Mouse (Mus musculus): ENCODE measurements at regions not wholly inside any gene's neighbourhood (a gene's known extent, or its start where the extent isn't known, plus 50 kb on each side); places are given as distances from the start of the nearest gene placed in this dataset.
"Not testable (repeated sequence)": the region's sequence is repeated elsewhere in the genome, so short reads cannot be mapped to it uniquely, and the experiment has no call there.

- no peak for ATAC-seq (ENCODE audit: extremely low read depth, insufficient number of reproducible peaks, low FRiP score, poor library complexity, severe bottlenecking)
These were observed 106.6 kb downstream of the Arrdc3 start for GRCm38 (mm10) chr13:80989756-80990155.

DNA sequence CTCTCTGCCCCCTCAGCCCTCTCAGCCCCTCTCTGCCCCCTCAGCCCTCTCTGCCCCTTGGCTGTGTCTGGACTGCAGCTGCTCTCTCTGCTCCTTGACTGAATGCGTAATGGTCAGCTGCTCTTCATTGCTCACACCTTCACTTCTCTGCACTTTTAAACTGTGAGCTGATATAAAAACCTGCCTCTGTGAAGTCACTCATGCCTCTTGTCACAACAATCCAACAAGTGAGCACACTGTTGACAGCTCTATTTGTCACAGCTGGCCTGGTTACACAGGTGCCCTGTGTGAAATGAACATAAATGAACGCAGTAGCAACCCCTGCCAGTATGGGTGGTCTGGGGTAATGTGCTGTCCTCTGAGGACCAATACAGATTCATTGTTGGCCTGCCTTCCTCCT, 109.2 kb downstream of the Arrdc3 start:
- no peak for ATAC-seq (ENCODE audit: extremely low read depth, insufficient number of reproducible peaks, low FRiP score, poor library complexity, severe bottlenecking)

- ATAC-seq (ENCODE audit: extremely low read depth, insufficient number of reproducible peaks, low FRiP score, poor library complexity, severe bottlenecking), result no peak
These were observed 125.9 kb downstream of the Arrdc3 start for GRCm38 (mm10) chr13:81008864-81009766.

GRCm38 (mm10) chr13:81013953-81014352, 130.8 kb downstream of the Arrdc3 start:
- no peak for ATAC-seq (ENCODE audit: extremely low read depth, insufficient number of reproducible peaks, low FRiP score, poor library complexity, severe bottlenecking)

DNA sequence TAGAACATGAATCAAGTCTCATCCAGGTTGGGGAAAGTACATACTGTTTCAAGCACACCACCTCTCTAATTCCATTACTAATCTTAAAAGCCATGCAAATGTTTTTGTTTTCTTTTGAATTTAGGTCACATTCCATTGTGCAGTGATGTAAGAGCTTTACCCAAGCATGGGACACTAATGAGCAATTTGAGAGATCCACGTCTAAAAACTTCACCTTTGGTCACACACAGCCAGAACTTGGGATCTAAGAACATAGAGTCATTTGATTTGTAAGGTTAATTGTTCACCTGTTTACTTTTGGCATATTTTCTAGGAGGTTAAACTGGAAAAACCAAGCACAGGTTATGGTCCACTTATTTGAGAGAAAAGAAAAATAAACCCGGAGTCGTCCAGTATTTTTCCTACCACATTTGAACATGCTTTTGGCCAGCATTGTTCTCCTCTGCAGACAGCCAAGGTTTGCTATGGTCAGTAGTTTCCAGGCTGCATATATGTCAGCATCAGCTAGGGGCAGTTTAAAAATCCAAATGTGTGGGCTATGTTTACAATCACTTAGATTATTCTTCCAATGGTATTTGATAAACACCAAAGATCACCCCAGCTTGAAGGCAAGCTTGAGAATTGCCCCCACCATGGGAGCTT, 137.0 kb downstream of the Arrdc3 start:
- no peak for ATAC-seq (ENCODE audit: extremely low read depth, insufficient number of reproducible peaks, low FRiP score, poor library complexity, severe bottlenecking)

DNA sequence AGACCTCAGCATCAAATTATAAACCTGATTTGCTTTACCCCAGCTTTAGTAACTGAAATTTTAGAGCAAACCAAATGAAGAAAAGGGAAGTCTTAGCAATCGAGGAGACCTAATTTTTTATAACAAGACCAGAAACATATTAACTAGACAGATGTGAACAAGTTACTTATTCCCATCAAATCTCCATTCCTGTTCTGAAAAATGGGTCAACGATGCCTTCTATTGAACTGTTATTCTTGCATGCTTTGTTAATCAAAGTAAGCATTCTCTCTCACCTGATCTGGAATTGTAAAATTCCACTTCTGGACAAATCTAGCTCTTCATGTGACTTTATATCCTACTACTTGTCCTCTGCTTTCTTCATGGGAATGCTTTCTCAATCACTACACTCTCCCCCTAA, 137.6 kb downstream of the Arrdc3 start:
- no peak for ATAC-seq (ENCODE audit: extremely low read depth, insufficient number of reproducible peaks, low FRiP score, poor library complexity, severe bottlenecking)

- ATAC-seq (ENCODE audit: extremely low read depth, insufficient number of reproducible peaks, low FRiP score, poor library complexity, severe bottlenecking), result peak; percentile 58; the same call in 1 of the 2 replicates
These were observed 139.2 kb downstream of the Arrdc3 start for GRCm38 (mm10) chr13:81022410-81022809.

GRCm38 (mm10) chr13:81025241-81025760, 142.1 kb downstream of the Arrdc3 start:
- not testable (repeated sequence) for ATAC-seq (ENCODE audit: extremely low read depth, insufficient number of reproducible peaks, low FRiP score, poor library complexity, severe bottlenecking)

GRCm38 (mm10) chr13:81037316-81037715, 154.1 kb downstream of the Arrdc3 start:
- no peak for ATAC-seq (ENCODE audit: extremely low read depth, insufficient number of reproducible peaks, low FRiP score, poor library complexity, severe bottlenecking)

- ATAC-seq (ENCODE audit: extremely low read depth, insufficient number of reproducible peaks, low FRiP score, poor library complexity, severe bottlenecking), result no peak
These were observed 155.6 kb downstream of the Arrdc3 start for GRCm38 (mm10) chr13:81038736-81039135.

- no peak for ATAC-seq (ENCODE audit: extremely low read depth, insufficient number of reproducible peaks, low FRiP score, poor library complexity, severe bottlenecking)
These were observed 157.3 kb downstream of the Arrdc3 start for GRCm38 (mm10) chr13:81040494-81040893.

- ATAC-seq (ENCODE audit: extremely low read depth, insufficient number of reproducible peaks, low FRiP score, poor library complexity, severe bottlenecking), result no peak
These were observed 158.5 kb downstream of the Arrdc3 start for GRCm38 (mm10) chr13:81041646-81042045.
